Mouse (Mus musculus) thymus, postnatal 0 days (tissue): ENCODE results near the gene Olfr143. TPM values are rescaled to one million over a fixed set of nuclear protein-coding genes. Genes with fewer than 3 reads are reported as not detected.

Source experiments
- DNase-seq: peaks from one replicate; pipeline ENCODE4 v3.0.0-alpha.2; 2015; ENCODE audit warnings: low spot score
- polyA plus RNA-seq: library from polyadenylated mRNA; unstranded; fragments of >200 nt; fragmentation: Nextera tagmentation; extraction: Ambion mirVana; gene quantifications from 2 replicates; pipeline ENCODE4 v1.2.1, GENCODE M21; 2015

The Olfr143 gene
- not detected in 2 replicates for polyA plus RNA-seq

GRCm38 (mm10) chr9:38252474-38252873 lies at the start of gene Olfr143:
Gene Olfr143 (plus strand): TSS chr9:38252774.
- DNase-seq: no peak

DNA sequence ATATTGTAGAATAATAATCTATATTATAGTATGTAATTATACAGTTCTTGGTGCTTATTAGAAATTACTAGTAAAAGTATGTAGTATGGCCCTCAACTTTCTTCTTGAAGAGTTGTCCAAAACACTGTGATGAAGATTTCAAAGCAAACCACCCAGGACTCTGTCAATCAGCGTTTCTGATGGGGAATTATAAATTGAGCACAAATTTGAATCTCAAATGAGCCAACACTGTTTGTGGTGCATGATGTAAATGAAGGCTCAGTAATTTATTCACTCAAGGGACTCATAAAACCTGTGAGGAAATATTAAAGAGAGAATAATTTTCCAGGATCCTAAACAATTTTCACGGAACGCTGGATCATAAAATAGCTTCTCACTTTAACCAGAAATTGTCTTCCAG lies 44.5 kb upstream of the Olfr143 start, which contains the start of gene Olfr893:
TSS of gene Olfr893 (plus strand) at position 301 of the 400 bp plus-strand sequence.
- DNase-seq: no peak

DNA sequence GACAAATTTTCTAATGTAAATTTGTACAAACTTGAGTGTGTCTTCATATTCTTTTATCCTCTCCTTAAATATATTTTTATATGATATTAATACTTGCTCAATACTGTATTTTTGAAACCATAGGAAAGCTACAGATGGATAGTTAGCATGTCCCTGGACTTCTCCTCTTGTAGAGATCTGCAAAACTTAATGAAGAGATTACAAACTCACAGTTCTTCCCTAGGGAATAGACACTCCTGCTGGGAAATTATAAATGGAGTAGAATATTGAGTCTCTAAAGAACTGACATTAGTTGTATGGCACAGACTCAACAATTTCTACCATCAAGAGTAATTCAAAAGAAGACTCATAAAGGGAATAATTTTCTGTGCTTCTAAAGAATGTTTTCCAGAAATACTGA lies 34.8 kb upstream of the Olfr143 start, which contains the start of gene Olfr894:
TSS of gene Olfr894 (plus strand) at position 301 of the 400 bp plus-strand sequence.
- DNase-seq: no peak

GRCm38 (mm10) chr9:38267551-38267950 lies 15.0 kb downstream of the Olfr143 start, which contains the start of gene Olfr895:
Gene Olfr895 (plus strand): TSS chr9:38267851.
- no peak for DNase-seq

DNA sequence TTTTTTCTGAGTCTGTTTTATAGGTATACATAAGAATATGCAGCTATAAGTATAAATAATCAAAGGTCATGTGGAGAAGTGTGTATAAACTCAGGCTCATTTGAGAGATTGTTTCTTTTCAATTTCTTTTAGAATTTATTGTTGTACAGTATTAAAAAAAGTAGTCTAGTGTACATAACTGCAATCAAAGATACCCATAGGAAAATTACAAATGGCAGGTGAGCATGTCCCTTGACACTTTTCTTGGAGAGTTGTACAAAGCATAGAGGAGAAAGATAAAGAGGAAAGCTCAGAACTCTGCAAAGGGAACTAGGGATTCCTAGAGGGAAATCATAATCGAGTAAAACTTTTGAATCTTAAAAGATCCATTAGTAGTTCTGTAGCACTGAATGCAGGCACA lies 38.2 kb downstream of the Olfr143 start, which contains the start of gene Olfr896-ps1:
TSS of gene Olfr896-ps1 (plus strand) at position 301 of the 400 bp plus-strand sequence.
- no peak for DNase-seq

Other genes starting within 250 kb of the Olfr143 start
- gene Olfr883, start 227.0 kb upstream of the Olfr143 start, polyA plus RNA-seq: not detected in 2 replicates
- gene Olfr884, start 206.2 kb upstream of the Olfr143 start, polyA plus RNA-seq: not detected in 2 replicates
- not detected in 2 replicates for gene Olfr885, start 191.5 kb upstream of the Olfr143 start, polyA plus RNA-seq
- not detected in 2 replicates for gene Olfr887, start 168.7 kb upstream of the Olfr143 start, polyA plus RNA-seq
- not detected in 2 replicates for gene Olfr888, start 144.6 kb upstream of the Olfr143 start, polyA plus RNA-seq
- 0.06 and 0.12 TPM in 2 replicates for gene Olfr889, start 137.6 kb upstream of the Olfr143 start, polyA plus RNA-seq
- gene Olfr890, start 110.3 kb upstream of the Olfr143 start, polyA plus RNA-seq: not detected in 2 replicates
- not detected in 2 replicates for gene Olfr891, start 72.0 kb upstream of the Olfr143 start, polyA plus RNA-seq
- not detected in 2 replicates for gene Olfr893, start 44.4 kb upstream of the Olfr143 start, polyA plus RNA-seq
- gene Olfr894, start 34.7 kb upstream of the Olfr143 start, polyA plus RNA-seq: not detected in 2 replicates
- gene Olfr895, start 15.1 kb downstream of the Olfr143 start, polyA plus RNA-seq: not detected in 2 replicates
- gene Olfr896-ps1, start 38.3 kb downstream of the Olfr143 start, polyA plus RNA-seq: not detected in 2 replicates
- not detected in 2 replicates for gene Olfr25, start 76.3 kb downstream of the Olfr143 start, polyA plus RNA-seq
- not detected in 2 replicates for gene Olfr898, start 95.6 kb downstream of the Olfr143 start, polyA plus RNA-seq
- not detected in 2 replicates for gene Olfr250, start 114.1 kb downstream of the Olfr143 start, polyA plus RNA-seq
- gene Olfr251, start 124.3 kb downstream of the Olfr143 start, polyA plus RNA-seq: not detected in 2 replicates
- not detected in 2 replicates for gene Olfr147, start 148.9 kb downstream of the Olfr143 start, polyA plus RNA-seq
- not detected in 2 replicates for gene Olfr901, start 176.7 kb downstream of the Olfr143 start, polyA plus RNA-seq
- not detected in 2 replicates for gene Olfr902, start 194.9 kb downstream of the Olfr143 start, polyA plus RNA-seq
- gene Olfr904, start 210.4 kb downstream of the Olfr143 start, polyA plus RNA-seq: not detected in 2 replicates
- gene Olfr905, start 218.3 kb downstream of the Olfr143 start, polyA plus RNA-seq: not detected in 2 replicates
- gene Olfr906, start 234.3 kb downstream of the Olfr143 start, polyA plus RNA-seq: not detected in 2 replicates
- gene Olfr907, start 243.0 kb downstream of the Olfr143 start, polyA plus RNA-seq: not detected in 2 replicates